Mouse (Mus musculus): ENCODE measurements at regions not wholly inside any gene's neighbourhood (a gene's known extent, or its start where the extent isn't known, plus 50 kb on each side); places are given as distances from the start of the nearest gene placed in this dataset.

DNA sequence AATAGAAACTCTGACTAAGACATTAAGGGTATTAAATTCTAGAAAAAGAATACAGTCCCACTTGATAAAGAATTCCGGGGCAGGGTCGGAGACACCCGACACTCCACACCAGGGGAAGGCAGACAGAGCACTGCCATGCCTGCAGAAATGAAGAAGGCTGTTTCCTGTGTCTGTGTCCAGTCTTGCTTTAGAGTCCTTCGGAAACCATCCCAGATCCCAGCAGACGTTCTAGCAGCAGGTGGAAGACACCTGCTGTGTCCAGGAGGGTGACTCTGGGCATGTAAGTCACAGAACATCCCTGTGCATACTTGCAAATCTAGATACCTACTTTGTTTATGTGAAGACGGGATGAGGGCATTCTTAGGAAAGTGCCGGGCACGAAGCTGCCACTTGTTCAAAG, 160.9 kb upstream of the Mphosph6 start:
- H3K4me2 ChIP-seq (replicated peaks; ENCODE audit: low read depth, low read length) = no peak overlapping the region
- H3K27ac ChIP-seq (ENCODE audit: low read length) = no peak overlapping the region
- no peaks in the 10 kb centered on the region for H3K9me3 ChIP-seq (ENCODE audit: control insufficient read depth, low read depth, low read length)
- ATAC-seq (ENCODE audit: insufficient number of reproducible peaks, insufficient read depth, low FRiP score, low read depth) = no peak
- no peaks in the 10 kb centered on the region for H3K27me3 ChIP-seq (ENCODE audit: control insufficient read depth, insufficient read depth, low read length)
- WGBS = 68% methylated on average over 8 of the region's 8 CpGs
- no peak overlapping the region for H3K9ac ChIP-seq (replicated peaks; ENCODE audit: low read depth, low read length)
- no peaks in the 10 kb centered on the region for H3K36me3 ChIP-seq (ENCODE audit: control insufficient read depth, insufficient read depth, low read length)
- H3K4me1 ChIP-seq (ENCODE audit: control insufficient read depth, insufficient read depth, low read length) = no peaks in the 10 kb centered on the region
- no peak overlapping the region for H3K4me3 ChIP-seq (ENCODE audit: low read depth, low read length)

DNA sequence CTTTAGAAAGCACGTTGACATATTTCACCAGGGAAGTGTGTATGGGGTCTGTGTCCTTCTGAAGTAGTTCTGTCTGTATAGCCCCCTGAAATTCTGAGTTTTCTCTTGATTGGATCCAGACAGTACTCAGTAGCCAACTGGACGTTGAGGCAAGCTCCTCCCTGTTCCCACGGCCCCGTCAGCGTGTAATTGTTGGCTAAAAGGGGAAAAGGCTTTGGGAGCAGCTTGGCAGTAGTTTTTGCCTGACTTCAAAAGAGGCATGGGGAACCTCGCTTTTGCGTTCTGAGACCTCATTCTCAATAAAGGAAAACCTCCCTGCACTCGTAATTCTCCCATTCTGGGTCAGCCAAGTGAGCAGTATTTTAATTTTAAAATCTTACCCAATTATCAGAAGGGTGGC, 157.8 kb upstream of the Mphosph6 start:
- no peak overlapping the region for H3K4me2 ChIP-seq (replicated peaks; ENCODE audit: low read depth, low read length)
- H3K36me3 ChIP-seq (ENCODE audit: control insufficient read depth, insufficient read depth, low read length) = no peaks in the 10 kb centered on the region
- no peak for ATAC-seq (ENCODE audit: insufficient number of reproducible peaks, insufficient read depth, low FRiP score, low read depth)
- H3K4me3 ChIP-seq (ENCODE audit: low read depth, low read length) = no peak overlapping the region
- 75% methylated on average over 8 of the region's 8 CpGs for WGBS
- H3K27me3 ChIP-seq (ENCODE audit: control insufficient read depth, insufficient read depth, low read length) = no peaks in the 10 kb centered on the region
- no peak overlapping the region for H3K9ac ChIP-seq (replicated peaks; ENCODE audit: low read depth, low read length)
- no peaks in the 10 kb centered on the region for H3K9me3 ChIP-seq (ENCODE audit: control insufficient read depth, low read depth, low read length)
- H3K27ac ChIP-seq (ENCODE audit: low read length) = no peak overlapping the region
- no peaks in the 10 kb centered on the region for H3K4me1 ChIP-seq (ENCODE audit: control insufficient read depth, insufficient read depth, low read length)

DNA sequence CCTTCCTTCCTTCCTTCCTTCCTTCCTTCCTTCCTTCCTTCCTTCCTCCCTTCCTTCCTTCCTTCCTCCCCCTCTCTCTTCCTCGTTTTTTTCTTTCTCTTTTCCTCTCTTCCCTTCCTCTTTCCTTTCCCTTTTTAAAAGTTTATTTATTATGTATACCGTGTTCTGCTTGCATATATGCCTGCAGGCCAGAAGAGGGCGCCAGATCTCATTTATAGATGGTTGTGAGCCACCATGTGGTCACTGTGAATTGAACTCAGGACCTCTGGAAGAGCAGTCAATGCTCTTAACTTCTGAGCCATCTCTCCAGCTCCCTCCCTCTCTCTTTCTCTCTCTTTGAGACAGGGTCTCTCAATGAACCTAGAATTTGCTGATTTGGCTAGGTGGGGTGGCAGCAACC, 157.2 kb upstream of the Mphosph6 start:
- 51% methylated on average over 3 of the region's 3 CpGs for WGBS
- no peaks in the 10 kb centered on the region for H3K27me3 ChIP-seq (ENCODE audit: control insufficient read depth, insufficient read depth, low read length)
- no peak overlapping the region for H3K4me3 ChIP-seq (ENCODE audit: low read depth, low read length)
- H3K4me2 ChIP-seq (replicated peaks; ENCODE audit: low read depth, low read length) = no peak overlapping the region
- no peaks in the 10 kb centered on the region for H3K9me3 ChIP-seq (ENCODE audit: control insufficient read depth, low read depth, low read length)
- no peak for ATAC-seq (ENCODE audit: insufficient number of reproducible peaks, insufficient read depth, low FRiP score, low read depth)
- H3K27ac ChIP-seq (ENCODE audit: low read length) = no peak overlapping the region
- no peaks in the 10 kb centered on the region for H3K4me1 ChIP-seq (ENCODE audit: control insufficient read depth, insufficient read depth, low read length)
- no peaks in the 10 kb centered on the region for H3K36me3 ChIP-seq (ENCODE audit: control insufficient read depth, insufficient read depth, low read length)
- H3K9ac ChIP-seq (replicated peaks; ENCODE audit: low read depth, low read length) = no peak overlapping the region

DNA sequence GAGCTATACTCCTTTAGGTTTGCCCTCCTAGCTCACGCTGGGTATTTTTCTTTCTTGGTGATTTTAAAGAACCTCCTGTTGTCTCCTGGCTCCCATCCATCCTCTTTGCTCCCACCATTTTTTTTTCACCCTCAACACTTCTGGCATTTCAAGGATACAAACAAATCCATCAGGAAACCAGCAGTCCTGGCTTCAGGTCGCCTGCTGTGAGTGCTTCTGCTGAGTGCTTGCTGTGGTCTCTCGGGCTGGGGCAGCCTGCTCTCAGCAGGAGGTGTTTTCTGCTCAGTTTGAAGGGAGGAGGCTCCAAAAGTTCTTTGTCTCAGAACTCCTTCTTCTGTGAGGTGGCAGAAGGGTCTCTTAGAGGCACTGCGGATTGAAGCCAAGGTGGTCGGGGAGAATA, 149.9 kb upstream of the Mphosph6 start:
- no peak overlapping the region for H3K9ac ChIP-seq (replicated peaks; ENCODE audit: low read depth, low read length)
- no peaks in the 10 kb centered on the region for H3K9me3 ChIP-seq (ENCODE audit: control insufficient read depth, low read depth, low read length)
- no peaks in the 10 kb centered on the region for H3K27me3 ChIP-seq (ENCODE audit: control insufficient read depth, insufficient read depth, low read length)
- H3K4me3 ChIP-seq (ENCODE audit: low read depth, low read length) = no peak overlapping the region
- no peak overlapping the region for H3K4me2 ChIP-seq (replicated peaks; ENCODE audit: low read depth, low read length)
- 20% methylated on average over 5 of the region's 5 CpGs for WGBS
- no peaks in the 10 kb centered on the region for H3K4me1 ChIP-seq (ENCODE audit: control insufficient read depth, insufficient read depth, low read length)
- ATAC-seq (ENCODE audit: insufficient number of reproducible peaks, insufficient read depth, low FRiP score, low read depth) = no peak
- H3K36me3 ChIP-seq (ENCODE audit: control insufficient read depth, insufficient read depth, low read length) = no peaks in the 10 kb centered on the region
- no peak overlapping the region for H3K27ac ChIP-seq (ENCODE audit: low read length)

DNA sequence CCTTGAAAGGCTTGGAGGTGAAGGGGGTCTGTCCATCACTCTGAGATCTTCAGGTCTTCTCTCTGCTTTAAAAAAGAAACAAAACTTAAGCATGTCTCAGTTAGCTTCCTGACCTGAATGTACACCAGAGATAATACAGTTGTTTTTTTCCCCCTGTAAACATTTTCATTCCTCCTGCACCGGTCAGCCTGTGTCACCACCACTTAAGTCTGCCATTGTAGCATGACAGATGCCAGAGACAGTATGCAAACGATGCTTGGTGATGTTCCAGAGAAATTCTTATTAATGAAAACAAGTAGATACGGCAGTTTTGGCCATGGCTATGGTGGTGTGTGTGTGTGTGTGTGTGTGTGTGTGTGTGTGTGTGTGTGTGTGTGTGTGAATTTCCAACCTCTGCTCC, 144.8 kb upstream of the Mphosph6 start:
- WGBS = 50% methylated on average over 3 of the region's 3 CpGs

DNA sequence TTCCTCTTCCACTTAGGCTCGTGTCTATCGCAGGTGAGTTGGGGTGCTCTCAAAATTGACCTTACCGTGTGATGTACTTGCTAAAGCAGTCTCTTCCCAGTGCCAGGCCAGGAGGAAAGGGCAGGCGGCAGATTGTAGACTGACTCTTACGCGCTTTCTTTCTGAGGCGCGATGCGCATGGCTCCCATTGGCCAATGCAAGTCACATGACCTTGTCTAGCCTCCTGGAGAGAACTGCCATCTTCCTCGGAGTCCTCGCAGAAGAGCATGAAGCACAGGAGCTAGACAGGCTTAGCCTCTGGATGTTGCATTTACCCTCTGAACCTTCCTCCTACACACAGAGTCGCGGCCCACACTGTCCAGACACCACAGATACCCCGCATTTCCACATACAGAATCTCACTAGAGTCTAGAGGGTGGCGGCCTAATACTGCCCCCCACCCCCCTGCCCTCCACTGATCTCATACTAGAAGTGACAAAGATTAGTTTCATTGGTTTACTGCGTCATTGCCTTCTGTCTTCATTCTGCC, 132.9 kb upstream of the Mphosph6 start:
- no peaks in the 10 kb centered on the region for H3K36me3 ChIP-seq (ENCODE audit: control insufficient read depth, insufficient read depth, low read length)
- no peak overlapping the region for H3K4me3 ChIP-seq (ENCODE audit: low read depth, low read length)
- no peak overlapping the region for H3K4me2 ChIP-seq (replicated peaks; ENCODE audit: low read depth, low read length)
- no peaks in the 10 kb centered on the region for H3K27me3 ChIP-seq (ENCODE audit: control insufficient read depth, insufficient read depth, low read length)
- H3K9me3 ChIP-seq (ENCODE audit: control insufficient read depth, low read depth, low read length) = no peaks in the 10 kb centered on the region
- no peak overlapping the region for H3K9ac ChIP-seq (replicated peaks; ENCODE audit: low read depth, low read length)
- ATAC-seq (ENCODE audit: insufficient number of reproducible peaks, insufficient read depth, low FRiP score, low read depth) = no peak
- H3K27ac ChIP-seq (ENCODE audit: low read length) = no peak overlapping the region
- 93% methylated on average over 16 of the region's 16 CpGs for WGBS
- no peaks in the 10 kb centered on the region for H3K4me1 ChIP-seq (ENCODE audit: control insufficient read depth, insufficient read depth, low read length)

More for the DNA sequence above, 144.8 kb upstream of the Mphosph6 start:
- no peak for ATAC-seq (ENCODE audit: insufficient number of reproducible peaks, insufficient read depth, low FRiP score, low read depth)
- H3K9ac ChIP-seq (replicated peaks; ENCODE audit: low read depth, low read length) = no peak overlapping the region
- H3K4me1 ChIP-seq (ENCODE audit: control insufficient read depth, insufficient read depth, low read length) = no peaks in the 10 kb centered on the region
- H3K4me2 ChIP-seq (replicated peaks; ENCODE audit: low read depth, low read length) = no peak overlapping the region
- no peaks in the 10 kb centered on the region for H3K36me3 ChIP-seq (ENCODE audit: control insufficient read depth, insufficient read depth, low read length)
- no peaks in the 10 kb centered on the region for H3K9me3 ChIP-seq (ENCODE audit: control insufficient read depth, low read depth, low read length)
- H3K27ac ChIP-seq (ENCODE audit: low read length) = no peak overlapping the region
- no peaks in the 10 kb centered on the region for H3K27me3 ChIP-seq (ENCODE audit: control insufficient read depth, insufficient read depth, low read length)
- no peak overlapping the region for H3K4me3 ChIP-seq (ENCODE audit: low read depth, low read length)

DNA sequence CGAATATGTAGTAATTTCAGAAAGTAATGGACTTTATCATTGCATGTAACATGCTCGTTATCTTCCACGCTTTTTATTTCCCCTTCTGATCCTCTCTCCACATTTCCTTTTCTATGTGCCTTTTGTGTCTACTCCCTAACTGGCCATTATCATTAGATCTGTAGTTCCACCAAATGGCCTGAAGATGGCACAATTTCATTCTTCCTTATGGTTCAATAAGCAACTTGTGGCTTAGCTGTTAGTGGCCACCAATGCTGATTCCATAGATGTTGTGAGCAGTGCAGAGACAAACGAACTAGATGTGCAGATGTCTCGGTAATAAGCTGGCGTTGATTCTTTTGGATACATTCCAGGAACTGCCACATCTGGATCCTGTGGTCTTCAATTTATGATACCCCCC, 128.9 kb upstream of the Mphosph6 start:
- 56% methylated on average over 6 of the region's 6 CpGs for WGBS
- no peak for ATAC-seq (ENCODE audit: insufficient number of reproducible peaks, insufficient read depth, low FRiP score, low read depth)

DNA sequence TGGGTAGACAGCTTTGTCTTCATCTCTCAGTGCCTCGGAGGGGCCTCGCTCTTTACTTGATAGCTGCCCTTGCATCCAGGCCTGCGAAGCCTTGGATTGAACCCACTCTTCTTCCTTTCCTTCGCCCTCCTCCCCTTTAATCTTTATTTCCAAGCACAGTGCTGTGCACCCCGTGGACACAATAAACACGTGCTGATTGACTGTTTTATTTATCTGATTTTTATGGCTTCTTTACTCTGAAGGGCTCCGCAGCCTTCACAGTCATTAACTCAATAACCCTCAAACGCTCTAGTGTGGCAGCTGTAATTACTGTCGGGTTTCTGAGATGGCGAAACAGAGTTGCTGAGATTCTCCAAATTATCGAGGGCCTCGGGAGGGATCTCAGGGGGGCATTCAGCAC, 127.9 kb upstream of the Mphosph6 start:
- H3K27ac ChIP-seq (ENCODE audit: low read length) = no peak overlapping the region
- no peaks in the 10 kb centered on the region for H3K4me1 ChIP-seq (ENCODE audit: control insufficient read depth, insufficient read depth, low read length)
- 65% methylated on average over 12 of the region's 12 CpGs for WGBS
- no peak overlapping the region for H3K9ac ChIP-seq (replicated peaks; ENCODE audit: low read depth, low read length)
- no peaks in the 10 kb centered on the region for H3K9me3 ChIP-seq (ENCODE audit: control insufficient read depth, low read depth, low read length)
- H3K4me2 ChIP-seq (replicated peaks; ENCODE audit: low read depth, low read length) = no peak overlapping the region
- H3K27me3 ChIP-seq (ENCODE audit: control insufficient read depth, insufficient read depth, low read length) = no peaks in the 10 kb centered on the region
- H3K36me3 ChIP-seq (ENCODE audit: control insufficient read depth, insufficient read depth, low read length) = no peaks in the 10 kb centered on the region
- ATAC-seq (ENCODE audit: insufficient number of reproducible peaks, insufficient read depth, low FRiP score, low read depth) = no peak
- H3K4me3 ChIP-seq (ENCODE audit: low read depth, low read length) = no peak overlapping the region

More for the DNA sequence above, 128.9 kb upstream of the Mphosph6 start:
- no peak overlapping the region for H3K4me2 ChIP-seq (replicated peaks; ENCODE audit: low read depth, low read length)
- no peak overlapping the region for H3K9ac ChIP-seq (replicated peaks; ENCODE audit: low read depth, low read length)
- H3K4me3 ChIP-seq (ENCODE audit: low read depth, low read length) = no peak overlapping the region
- H3K36me3 ChIP-seq (ENCODE audit: control insufficient read depth, insufficient read depth, low read length) = no peaks in the 10 kb centered on the region
- no peaks in the 10 kb centered on the region for H3K9me3 ChIP-seq (ENCODE audit: control insufficient read depth, low read depth, low read length)
- H3K27ac ChIP-seq (ENCODE audit: low read length) = no peak overlapping the region
- H3K4me1 ChIP-seq (ENCODE audit: control insufficient read depth, insufficient read depth, low read length) = no peaks in the 10 kb centered on the region
- no peaks in the 10 kb centered on the region for H3K27me3 ChIP-seq (ENCODE audit: control insufficient read depth, insufficient read depth, low read length)

DNA sequence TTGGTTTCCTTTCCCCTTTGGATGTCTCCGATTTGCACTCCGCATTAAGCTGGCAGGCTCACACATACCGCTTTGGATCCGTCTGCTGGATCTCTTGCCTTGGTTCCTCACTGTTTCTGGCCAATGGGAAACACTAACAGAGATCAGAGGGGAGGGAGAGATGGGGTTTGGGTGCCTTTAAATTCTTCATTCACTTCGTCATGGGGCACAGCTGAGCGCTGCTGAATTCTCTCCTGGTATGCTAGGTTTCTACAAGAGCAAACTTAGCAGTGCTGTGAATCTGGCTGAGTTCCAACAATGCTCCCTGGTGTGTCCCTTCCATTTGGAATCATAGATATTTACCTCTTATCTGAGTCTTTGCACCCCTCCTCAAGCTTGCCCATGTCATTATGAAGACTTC, 121.6 kb upstream of the Mphosph6 start:
- WGBS = 71% methylated on average over 6 of the region's 6 CpGs
- Histone ChIP-seq H3K36me3 (ENCODE audit: control insufficient read depth, insufficient read depth, low read length) (no peaks in the 10 kb centered on the region), H3K4me1 (ENCODE audit: control insufficient read depth, insufficient read depth, low read length) (no peaks in the 10 kb centered on the region), H3K4me3 (ENCODE audit: low read depth, low read length) (no peak overlapping the region), H3K9me3 (ENCODE audit: control insufficient read depth, low read depth, low read length) (no peaks in the 10 kb centered on the region), H3K27ac (ENCODE audit: low read length) (no peak overlapping the region), H3K9ac (replicated peaks; ENCODE audit: low read depth, low read length) (no peak overlapping the region), H3K27me3 (ENCODE audit: control insufficient read depth, insufficient read depth, low read length) (no peaks in the 10 kb centered on the region), H3K4me2 (replicated peaks; ENCODE audit: low read depth, low read length) (no peak overlapping the region)
- no peak for ATAC-seq (ENCODE audit: insufficient number of reproducible peaks, insufficient read depth, low FRiP score, low read depth)
